Mouse (Mus musculus): ENCODE measurements around the gene Prrt2.

GRCm38 (mm10) chr7:127066317-127066716 lies 45.3 kb upstream of the Prrt2 start:
- TF ChIP-seq CTCF (IDR thresholded peaks at IDR 0.05; ENCODE audit: insufficient read depth, low read depth, low read length): no peak
- TF ChIP-seq POLR2A (IDR thresholded peaks at IDR 0.05; ENCODE audit: insufficient read depth, low read depth, low read length): no peak
